8 mouse cellular contexts compared by ENCODE assay signal in the genomic region with DNA sequence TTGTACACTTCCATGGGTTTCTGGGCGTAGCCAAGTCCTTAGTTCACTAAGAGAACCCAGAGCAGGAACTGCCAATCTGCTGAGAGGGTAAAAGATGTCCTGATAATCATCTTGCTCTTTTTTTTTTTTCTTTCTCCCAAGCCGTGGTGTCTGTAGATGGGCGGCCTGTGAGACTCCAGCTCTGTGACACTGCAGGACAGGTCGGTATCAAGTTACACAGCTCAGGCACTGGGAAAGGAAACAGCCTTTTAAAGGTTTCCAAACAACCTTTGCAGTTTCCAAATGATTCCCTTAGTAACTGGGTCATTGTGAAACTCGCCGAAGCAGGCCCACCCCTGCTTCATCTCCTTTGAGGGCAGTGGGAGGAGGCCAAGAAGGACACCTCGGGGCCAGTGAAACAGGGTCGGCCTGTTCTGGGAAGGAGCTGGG. TPM values are rescaled to one million over a fixed set of nuclear protein-coding genes. Genes with fewer than 3 reads are reported as not detected.
DNase-seq lines count a peak whose midpoint lies in the region; ATAC-seq lines count a peak whose summit lies in the region.

No protein-coding gene starts in this region.

- H3K4me3 ChIP-seq in kidney, embryonic 15.5 days (replicated peaks): peak overlapping the region; percentile 80
- H3K4me3 ChIP-seq in brown adipose tissue, adult 24 weeks (ENCODE audit: insufficient read depth, low read depth, low read length): peak overlapping the region; percentile 72; the same call in 1 of the 2 replicates
- H3K4me3 ChIP-seq in heart, embryonic 15.5 days: peak overlapping the region; percentile 71
- H3K4me3 ChIP-seq in lung, embryonic 15.5 days: peak overlapping the region; percentile 70
- H3K4me3 ChIP-seq in stomach, embryonic 16.5 days (replicated peaks; ENCODE audit: low read length): peak overlapping the region; percentile 77

- H3K27ac ChIP-seq in kidney, embryonic 15.5 days: peak overlapping the region; percentile 93
- no peak overlapping the region for H3K27ac ChIP-seq in brown adipose tissue, adult 24 weeks (replicated peaks; ENCODE audit: low read depth, low read length)
- peak overlapping the region; percentile 77; the same call in 1 of the 2 replicates for H3K27ac ChIP-seq in heart, embryonic 15.5 days
- peak overlapping the region; percentile 58; the same call in 1 of the 2 replicates for H3K27ac ChIP-seq in lung, embryonic 15.5 days
- H3K27ac ChIP-seq in stomach, embryonic 16.5 days (ENCODE audit: low read length): peak overlapping the region; percentile 87

- H3K9me3 ChIP-seq in kidney, embryonic 15.5 days (replicated peaks): no peaks in the 10 kb centered on the region
- no peaks in the 10 kb centered on the region for H3K9me3 ChIP-seq in heart, embryonic 15.5 days (replicated peaks)
- no peaks in the 10 kb centered on the region for H3K9me3 ChIP-seq in lung, embryonic 15.5 days
- H3K9me3 ChIP-seq in stomach, embryonic 16.5 days (replicated peaks; ENCODE audit: control insufficient read depth, low read length): no peaks in the 10 kb centered on the region

- H3K4me1 ChIP-seq in kidney, embryonic 15.5 days: peaks cover 37% of the 10 kb centered on the region
- H3K4me1 ChIP-seq in brown adipose tissue, adult 24 weeks (ENCODE audit: control insufficient read depth, insufficient read depth, insufficient read length, low read length): 0 out of 2 replicates have a peak, but pooled peaks cover 3% of the 10 kb centered on the region
- peaks cover 23% of the 10 kb centered on the region for H3K4me1 ChIP-seq in heart, embryonic 15.5 days (replicated peaks)
- H3K4me1 ChIP-seq in lung, embryonic 15.5 days: peaks cover 46% of the 10 kb centered on the region
- peaks cover 15% of the 10 kb centered on the region for H3K4me1 ChIP-seq in stomach, embryonic 16.5 days (ENCODE audit: control insufficient read depth, insufficient read depth, low read length)

- 4% methylated on average over 8 of the region's 8 CpGs for WGBS in kidney, embryonic 15.5 days
- 16% methylated on average over 8 of the region's 8 CpGs for WGBS in heart, embryonic 15.5 days
- 8% methylated on average over 8 of the region's 8 CpGs for whole genome bisulfite sequencing in lung, embryonic 15.5 days
- 10% methylated on average over 8 of the region's 8 CpGs for WGBS in stomach, embryonic 16.5 days

- peak; percentile 44; the same call in 1 of the 2 replicates for ATAC-seq in kidney, embryonic 15.5 days (replicated peaks; ENCODE audit: low FRiP score)
- no peak for ATAC-seq in heart, embryonic 15.5 days (replicated peaks; ENCODE audit: insufficient number of reproducible peaks, insufficient read depth, low FRiP score, low read depth)
- ATAC-seq in lung, embryonic 15.5 days (ENCODE audit: borderline replicate concordance, extremely low read depth, low FRiP score, low TSS enrichment): no peak
- no peak for ATAC-seq in stomach, embryonic 16.5 days (ENCODE audit: insufficient read depth, low FRiP score)
- no peak for ATAC-seq in erythroblast, adult 5-6 weeks (replicated peaks; ENCODE audit: low FRiP score, poor library complexity, severe bottlenecking)

- H3K9ac ChIP-seq in kidney, embryonic 15.5 days: peak overlapping the region; percentile 88; the same call in 1 of the 2 replicates
- peak overlapping the region; percentile 3 for H3K9ac ChIP-seq in heart, embryonic 15.5 days
- H3K9ac ChIP-seq in lung, embryonic 15.5 days: peak overlapping the region; percentile 74; the same call in 1 of the 2 replicates
- H3K9ac ChIP-seq in stomach, embryonic 16.5 days (ENCODE audit: low read length): peak overlapping the region; percentile 61

- peaks cover 26% of the 10 kb centered on the region for H3K36me3 ChIP-seq in kidney, embryonic 15.5 days
- peaks cover 7% of the 10 kb centered on the region; the same call in 1 of the 2 replicates for H3K36me3 ChIP-seq in heart, embryonic 15.5 days
- peaks cover 24% of the 10 kb centered on the region for H3K36me3 ChIP-seq in lung, embryonic 15.5 days
- no peaks in the 10 kb centered on the region for H3K36me3 ChIP-seq in stomach, embryonic 16.5 days (ENCODE audit: control insufficient read depth, insufficient read depth, low read length)

- DNase-seq in kidney, adult 9 months: no peak
- DNase-seq in right cerebral cortex, postnatal 25 days: no peak

- peak overlapping the region; percentile 81 for H3K4me2 ChIP-seq in kidney, embryonic 15.5 days
- H3K4me2 ChIP-seq in heart, embryonic 15.5 days: peak overlapping the region; percentile 88
- H3K4me2 ChIP-seq in lung, embryonic 15.5 days: peak overlapping the region; percentile 68
- peak overlapping the region; percentile 55 for H3K4me2 ChIP-seq in stomach, embryonic 16.5 days (ENCODE audit: low read depth, low read length)

- no peaks in the 10 kb centered on the region for H3K27me3 ChIP-seq in kidney, embryonic 15.5 days
- H3K27me3 ChIP-seq in heart, embryonic 15.5 days: 0 out of 2 replicates have a peak, but pooled peaks cover 3% of the 10 kb centered on the region
- no peaks in the 10 kb centered on the region for H3K27me3 ChIP-seq in lung, embryonic 15.5 days
- no peaks in the 10 kb centered on the region for H3K27me3 ChIP-seq in stomach, embryonic 16.5 days (ENCODE audit: control insufficient read depth, insufficient read depth, low read length)

RNA-seq across cellular contexts. Expression of gene Rhou, which starts 1.6 kb away (rescaled TPM):
- 8.2 and 8.6 TPM in 2 replicates for polyA plus RNA-seq in kidney, embryonic 15.5 days (2015; fragmentation: Nextera tagmentation; extraction: Ambion mirVana)
- polyA plus RNA-seq in brown adipose tissue, adult 24 weeks (2012; ENCODE audit: insufficient read depth, insufficient read length, missing spikeins): 14.6 and 17.3 TPM in 2 replicates
- polyA plus RNA-seq in heart, embryonic 15.5 days (2015; fragmentation: Nextera tagmentation; extraction: Ambion mirVana): 6.0 and 7.0 TPM in 2 replicates
- polyA plus RNA-seq in lung, embryonic 15.5 days (2015; fragmentation: Nextera tagmentation; extraction: Ambion mirVana): 7.9 and 9.3 TPM in 2 replicates
- polyA plus RNA-seq in stomach, embryonic 16.5 days (2015; fragmentation: Nextera tagmentation; extraction: Ambion mirVana): 7.8 and 8.7 TPM in 2 replicates
- total RNA-seq in erythroblast, adult 5-6 weeks (2015; ENCODE audit: low replicate concordance): 6.9 and 9.0 TPM in 2 replicates
- total RNA-seq in erythroblast, adult 5-6 weeks (2017; ENCODE audit: low replicate concordance): 9.6 and 9.8 TPM in 2 replicates

Comparison
In these comparisons a context has a peak if more than half of its experiments do, and no peak if none do; other contexts are left out.
1. H3K9ac ChIP-seq: peak in every context shown above with its lines; median percentile 88 in kidney, embryonic 15.5 days; 74 in lung, embryonic 15.5 days; 61 in stomach, embryonic 16.5 days; 3 in heart, embryonic 15.5 days.